ENCODE assay signal across 13 mouse cellular contexts in genomic region chr5:127705976-127706375, GRCm38 (mm10).
DNase-seq lines count a peak whose midpoint lies in the region.
"Had no signal": no experiment of that assay in that cellular context is flagged by ENCODE, and none has a peak within 500 bp of the region (broad histone marks: within the 10 kb centered on the region; RNA-seq: fewer than 3 reads in every experiment).

No protein-coding gene starts in this region.

- DNase-seq in left cerebral cortex, adult 18-20 months (ENCODE audit: low spot score in 2 of 2) = peak; percentile 65 to 78
- no peak for DNase-seq in left cerebral cortex, postnatal 10 days (ENCODE audit: extremely low spot score in 1 of 2, low spot score in 2 of 2)
- DNase-seq in R1 (ENCODE audit: low read depth, low spot score) (peak; percentile 43), adipocyte (ENCODE audit: low spot score) (no peak)
- peak; percentile 59 to 80 for DNase-seq in frontal cortex, postnatal 36 days (ENCODE audit: low spot score in 2 of 2)
- DNase-seq in right cerebral cortex, postnatal 36 days (ENCODE audit: low spot score in 2 of 2) = peak; percentile 70 to 82
- no peak for DNase-seq in adrenal gland, postnatal 10 days
- DNase-seq: B cell, adult 2 months; cerebellum, adult 11-12 months; cerebellum, postnatal 10 days; gastrocnemius, adult 2 months; kidney, postnatal 25 days; thymus, postnatal 25 days had no signal

- intact Hi-C loops in left cerebral cortex, postnatal 10 days (cut with DNase I) = loop anchor here (10.0 kb wide), 1 partner anchor 729 kb away; the partner anchor contains the start of gene Tmem132d

Comparison
In these comparisons a context has a peak if more than half of its experiments do, and no peak if none do; other contexts are left out.
1. DNase-seq: peak in left cerebral cortex, adult 18-20 months (2 of 2), R1 (single experiment), frontal cortex, postnatal 36 days (2 of 2) and right cerebral cortex, postnatal 36 days (2 of 2); none in left cerebral cortex, postnatal 10 days (0 of 2), adrenal gland, postnatal 10 days (single experiment) and adipocyte (single experiment).